Mouse (Mus musculus): ENCODE results near the gene Neurod6. TPM values are rescaled to one million over a fixed set of nuclear protein-coding genes. Genes with fewer than 3 reads are reported as not detected.

Neurod6 gene
- 0.25 TPM for polyA plus RNA-seq (2014; fragmentation: Illumina TruSeq; extraction: RNeasy Lipid Tissue Mini Kit (QIAGEN cat#74804); ENCODE audit: low read depth, low replicate concordance)

DNA sequence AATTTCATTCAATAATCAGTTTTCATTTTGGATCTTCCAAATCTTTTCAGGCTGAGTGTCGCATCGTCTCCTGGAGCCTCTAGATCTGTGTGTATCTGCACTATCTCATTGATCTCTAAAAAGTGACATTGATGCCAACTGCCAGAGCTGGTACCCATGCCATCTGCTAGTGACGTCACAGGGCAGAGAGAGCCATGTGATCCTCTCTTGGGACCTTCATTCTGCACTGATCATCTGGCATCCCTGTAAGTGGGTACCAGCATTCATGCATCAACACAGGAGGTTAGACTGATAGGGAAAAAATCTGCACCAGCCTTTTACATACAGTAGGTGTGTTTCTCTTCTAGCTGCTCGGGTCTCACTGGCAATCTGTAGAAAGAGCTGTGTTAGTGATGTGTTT lies at the start of gene Neurod6:
Neurod6 (minus strand) TSS at position 290 of the 400 bp plus-strand sequence.

Other genes starting within 250 kb of the Neurod6 start
- gene Adcyap1r1, start 229.3 kb downstream of the Neurod6 start, polyA plus RNA-seq (2014; fragmentation: Illumina TruSeq; extraction: RNeasy Lipid Tissue Mini Kit (QIAGEN cat#74804); ENCODE audit: low read depth, low replicate concordance): 2.9 TPM
- gene Itprid1, start 155.6 kb upstream of the Neurod6 start, polyA plus RNA-seq (2014; fragmentation: Illumina TruSeq; extraction: RNeasy Lipid Tissue Mini Kit (QIAGEN cat#74804); ENCODE audit: low read depth, low replicate concordance): 0.35 TPM

Data from sigmoid colon, adult 10 weeks (tissue).